Mouse (Mus musculus): ENCODE measurements around the gene Cel. TPM values are rescaled to one million over a fixed set of nuclear protein-coding genes. Genes with fewer than 3 reads are reported as not detected.
A peak's percentile ranks its signal among the peaks of the same experiment; 100 is the strongest.

The Cel gene
- total and polyA plus RNA-seq, 2 experiments from 2014 or later = not detected

GRCm38 (mm10) chr2:28566545-28566944 is 3.3 kb upstream of the Cel start:
- Histone ChIP-seq H3K27me3 (ENCODE audit: insufficient read depth, low read length) (no peaks in the 10 kb centered on the region), H3K36me3 (ENCODE audit: insufficient read depth, low read length) (peaks cover 40% of the 10 kb centered on the region), H3K27ac (no peak overlapping the region), H3K4me2 (ENCODE audit: low read depth, low read length) (no peak overlapping the region), H3K9ac (replicated peaks; ENCODE audit: low read length) (no peak overlapping the region), H3K4me3 (ENCODE audit: low read length) (no peak overlapping the region), H3K4me1 (ENCODE audit: insufficient read depth, low read length) (no peaks in the 10 kb centered on the region), H3K9me3 (ENCODE audit: low read length) (no peaks in the 10 kb centered on the region)
- no peak for TF ChIP-seq CTCF (IDR thresholded peaks at IDR 0.05; ENCODE audit: low read depth)
- no peak for ATAC-seq
- 64% methylated on average over 5 of the region's 5 CpGs for WGBS
- no peak for DNase-seq (ENCODE audit: low spot score)

GRCm38 (mm10) chr2:28564380-28564779 is 1.2 kb upstream of the Cel start:
- Histone ChIP-seq H3K9me3 (ENCODE audit: low read length) (no peaks in the 10 kb centered on the region), H3K4me2 (ENCODE audit: low read depth, low read length) (no peak overlapping the region), H3K4me3 (ENCODE audit: low read length) (no peak overlapping the region), H3K9ac (replicated peaks; ENCODE audit: low read length) (no peak overlapping the region), H3K27ac (no peak overlapping the region), H3K4me1 (ENCODE audit: insufficient read depth, low read length) (no peaks in the 10 kb centered on the region), H3K36me3 (ENCODE audit: insufficient read depth, low read length) (peaks cover 21% of the 10 kb centered on the region), H3K27me3 (ENCODE audit: insufficient read depth, low read length) (no peaks in the 10 kb centered on the region)
- ATAC-seq (peak; percentile 17; the same call in 1 of the 2 replicates), DNase-seq (ENCODE audit: low spot score) (no peak)
- 91% methylated on average over 4 of the region's 4 CpGs for WGBS
- TF ChIP-seq CTCF (IDR thresholded peaks at IDR 0.05; ENCODE audit: low read depth) = no peak

GRCm38 (mm10) chr2:28563830-28564229 is 627 bp upstream of the Cel start:
- H3K9ac ChIP-seq (replicated peaks; ENCODE audit: low read length) = no peak overlapping the region
- H3K4me1 ChIP-seq (ENCODE audit: insufficient read depth, low read length) = no peaks in the 10 kb centered on the region
- H3K27me3 ChIP-seq (ENCODE audit: insufficient read depth, low read length) = no peaks in the 10 kb centered on the region
- no peak overlapping the region for H3K4me2 ChIP-seq (ENCODE audit: low read depth, low read length)
- no peak overlapping the region for H3K4me3 ChIP-seq (ENCODE audit: low read length)
- DNase-seq (ENCODE audit: low spot score) (no peak), ATAC-seq (no peak)
- no peak for TF ChIP-seq CTCF (IDR thresholded peaks at IDR 0.05; ENCODE audit: low read depth)
- H3K9me3 ChIP-seq (ENCODE audit: low read length) = no peaks in the 10 kb centered on the region
- H3K36me3 ChIP-seq (ENCODE audit: insufficient read depth, low read length) = peaks cover 20% of the 10 kb centered on the region
- H3K27ac ChIP-seq = no peak overlapping the region

GRCm38 (mm10) chr2:28557452-28557851 is 5.8 kb downstream of the Cel start:
- H3K9me3 ChIP-seq (ENCODE audit: low read length) = no peaks in the 10 kb centered on the region
- H3K27ac ChIP-seq = no peak overlapping the region
- H3K4me3 ChIP-seq (ENCODE audit: low read length) = no peak overlapping the region
- WGBS = 68% methylated on average over 5 of the region's 5 CpGs
- ATAC-seq (no peak), DNase-seq (ENCODE audit: low spot score) (no peak)
- no peak overlapping the region for H3K9ac ChIP-seq (replicated peaks; ENCODE audit: low read length)
- peaks cover 18% of the 10 kb centered on the region for H3K36me3 ChIP-seq (ENCODE audit: insufficient read depth, low read length)
- TF ChIP-seq CTCF (IDR thresholded peaks at IDR 0.05; ENCODE audit: low read depth) = no peak
- no peaks in the 10 kb centered on the region for H3K4me1 ChIP-seq (ENCODE audit: insufficient read depth, low read length)
- H3K4me2 ChIP-seq (ENCODE audit: low read depth, low read length) = no peak overlapping the region
- no peaks in the 10 kb centered on the region for H3K27me3 ChIP-seq (ENCODE audit: insufficient read depth, low read length)

GRCm38 (mm10) chr2:28552301-28552700 is 10.9 kb downstream of the Cel start:
- DNase-seq (ENCODE audit: low spot score) (no peak), ATAC-seq (no peak)
- H3K36me3 ChIP-seq (ENCODE audit: insufficient read depth, low read length) = peaks cover 63% of the 10 kb centered on the region
- H3K4me1 ChIP-seq (ENCODE audit: insufficient read depth, low read length) = no peaks in the 10 kb centered on the region
- H3K9ac ChIP-seq (replicated peaks; ENCODE audit: low read length) = no peak overlapping the region
- no peak overlapping the region for H3K27ac ChIP-seq
- no peaks in the 10 kb centered on the region for H3K9me3 ChIP-seq (ENCODE audit: low read length)
- no peak overlapping the region for H3K4me3 ChIP-seq (ENCODE audit: low read length)
- TF ChIP-seq CTCF (IDR thresholded peaks at IDR 0.05; ENCODE audit: low read depth) = no peak
- no peaks in the 10 kb centered on the region for H3K27me3 ChIP-seq (ENCODE audit: insufficient read depth, low read length)
- 78% methylated on average over 5 of the region's 5 CpGs for WGBS
- H3K4me2 ChIP-seq (ENCODE audit: low read depth, low read length) = no peak overlapping the region

- 89% methylated on average over 13 of the region's 13 CpGs for WGBS
Measured at GRCm38 (mm10) chr2:28549157-28549556, 14.0 kb downstream of the Cel start.

GRCm38 (mm10) chr2:28547237-28548172 is 15.7 kb downstream of the Cel start:
- ATAC-seq = peak; percentile 41
- Histone ChIP-seq H3K27ac (peak overlapping the region; percentile 62; the same call in 1 of the 2 replicates), H3K27me3 (ENCODE audit: insufficient read depth, low read length) (no peaks in the 10 kb centered on the region), H3K36me3 (ENCODE audit: insufficient read depth, low read length) (peaks cover 85% of the 10 kb centered on the region), H3K9ac (replicated peaks; ENCODE audit: low read length) (no peak overlapping the region), H3K9me3 (ENCODE audit: low read length) (no peaks in the 10 kb centered on the region), H3K4me1 (ENCODE audit: insufficient read depth, low read length) (no peaks in the 10 kb centered on the region), H3K4me3 (ENCODE audit: low read length) (no peak overlapping the region), H3K4me2 (ENCODE audit: low read depth, low read length) (no peak overlapping the region)
- DNase-seq (ENCODE audit: low spot score) = peak; percentile 87
- 52% methylated on average over 11 of the region's 11 CpGs for WGBS
- TF ChIP-seq CTCF (IDR thresholded peaks at IDR 0.05; ENCODE audit: low read depth) = peak; percentile 98

More at GRCm38 (mm10) chr2:28549157-28549556, 14.0 kb downstream of the Cel start:
- H3K4me2 ChIP-seq (ENCODE audit: low read depth, low read length) = no peak overlapping the region
- ATAC-seq (no peak), DNase-seq (ENCODE audit: low spot score) (no peak)
- H3K4me3 ChIP-seq (ENCODE audit: low read length) = no peak overlapping the region
- no peaks in the 10 kb centered on the region for H3K9me3 ChIP-seq (ENCODE audit: low read length)
- peaks cover 87% of the 10 kb centered on the region for H3K36me3 ChIP-seq (ENCODE audit: insufficient read depth, low read length)
- no peak overlapping the region for H3K27ac ChIP-seq
- no peak overlapping the region for H3K9ac ChIP-seq (replicated peaks; ENCODE audit: low read length)
- no peaks in the 10 kb centered on the region for H3K4me1 ChIP-seq (ENCODE audit: insufficient read depth, low read length)
- H3K27me3 ChIP-seq (ENCODE audit: insufficient read depth, low read length) = no peaks in the 10 kb centered on the region
- no peak for TF ChIP-seq CTCF (IDR thresholded peaks at IDR 0.05; ENCODE audit: low read depth)

Data from hindbrain, postnatal 0 days (tissue).